17 mouse cellular contexts compared by ENCODE assay signal in the genomic region with DNA sequence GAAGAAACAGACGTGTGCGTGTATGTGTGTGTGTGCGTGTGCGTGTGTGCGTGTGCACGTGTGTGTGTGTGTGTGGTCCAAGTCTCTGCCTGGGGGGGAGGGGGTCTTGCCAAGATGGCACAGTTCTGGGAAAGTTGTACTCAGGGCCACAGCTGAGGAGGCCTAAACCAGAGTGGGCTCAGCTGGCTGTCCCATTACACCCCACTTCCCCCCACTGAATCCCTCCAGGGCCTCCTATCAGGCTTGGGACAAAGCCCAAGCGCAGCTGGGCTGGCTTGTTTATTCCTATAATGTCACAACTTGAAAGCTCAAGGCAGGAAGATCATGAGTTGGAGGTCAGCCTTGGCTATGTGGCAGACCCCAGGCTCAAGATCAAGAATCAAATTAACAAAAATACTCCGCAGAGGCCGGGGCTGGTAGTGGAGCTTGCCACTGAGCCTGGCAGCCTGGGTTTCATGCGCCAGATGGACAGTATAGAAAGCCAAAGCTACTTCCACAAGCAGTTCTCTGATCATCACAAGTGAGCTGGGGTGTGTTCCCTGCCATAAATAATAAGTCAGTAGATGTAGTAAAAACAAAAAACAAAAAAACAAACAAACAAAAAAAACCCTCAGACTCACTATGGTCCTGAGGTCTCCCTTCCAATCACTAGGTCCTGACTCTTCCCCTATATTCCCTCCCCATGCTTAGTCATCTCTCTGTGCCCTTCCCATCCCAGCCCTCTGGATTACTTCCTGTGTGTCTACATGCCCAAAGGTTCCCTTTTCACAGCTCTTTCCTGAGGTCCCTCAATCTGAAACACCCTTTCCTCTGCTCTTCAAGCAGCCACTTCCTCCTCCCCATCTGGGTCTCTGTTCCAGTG. TPM values are rescaled to one million over a fixed set of nuclear protein-coding genes. Genes with fewer than 3 reads are reported as not detected.
DNase-seq lines count a peak whose midpoint lies in the region; ATAC-seq and TF ChIP-seq lines count a peak whose summit lies in the region.
"Had no signal": no experiment of that assay in that cellular context is flagged by ENCODE, and none has a peak within 500 bp of the region (broad histone marks: within the 10 kb centered on the region; RNA-seq: fewer than 3 reads in every experiment).

No protein-coding gene starts in this region.

- H3K36me3 ChIP-seq in hindbrain, postnatal 0 days (ENCODE audit: insufficient read depth, low read length) = no peaks in the 10 kb centered on the region
- no peaks in the 10 kb centered on the region for H3K36me3 ChIP-seq in hindbrain, embryonic 10.5 days
- H3K36me3 ChIP-seq: limb, embryonic 13.5 days; lung, embryonic 15.5 days; midbrain, embryonic 15.5 days had no signal

- ATAC-seq in hindbrain, postnatal 0 days = peak; percentile 54; the same call in 1 of the 2 replicates
- ATAC-seq in megakaryocyte progenitor cell, adult 5-6 weeks (replicated peaks; ENCODE audit: poor library complexity) = no peak
- ATAC-seq: midbrain, embryonic 15.5 days had no signal

- H3K9ac ChIP-seq in hindbrain, postnatal 0 days (replicated peaks; ENCODE audit: low read length) = no peak overlapping the region
- H3K9ac ChIP-seq: hindbrain, embryonic 14.5 days; limb, embryonic 13.5 days; lung, embryonic 15.5 days; midbrain, embryonic 15.5 days had no signal

- H3K4me3 ChIP-seq in hindbrain, postnatal 0 days (ENCODE audit: low read length) = no peak overlapping the region
- H3K4me3 ChIP-seq in hindbrain, embryonic 10.5 days = no peak overlapping the region
- H3K4me3 ChIP-seq: limb, embryonic 13.5 days; lung, embryonic 15.5 days; midbrain, embryonic 15.5 days had no signal

- no peaks in the 10 kb centered on the region for H3K27me3 ChIP-seq in hindbrain, postnatal 0 days (ENCODE audit: insufficient read depth, low read length)
- 0 out of 2 replicates have a peak, but pooled peaks cover 2% of the 10 kb centered on the region for H3K27me3 ChIP-seq in hindbrain, embryonic 10.5 days (ENCODE audit: insufficient read depth, poor library complexity, severe bottlenecking)
- H3K27me3 ChIP-seq: limb, embryonic 13.5 days; lung, embryonic 15.5 days; midbrain, embryonic 15.5 days had no signal

- no peak for TF ChIP-seq CTCF in hindbrain, postnatal 0 days (IDR thresholded peaks at IDR 0.05; ENCODE audit: low read depth)

- H3K9me3 ChIP-seq in hindbrain, postnatal 0 days (ENCODE audit: low read length) = no peaks in the 10 kb centered on the region
- H3K9me3 ChIP-seq in hindbrain, embryonic 10.5 days = no peaks in the 10 kb centered on the region
- H3K9me3 ChIP-seq: limb, embryonic 13.5 days; lung, embryonic 15.5 days; midbrain, embryonic 15.5 days had no signal

- 78% methylated on average over 10 of the region's 10 CpGs for WGBS in hindbrain, postnatal 0 days
- 94% methylated on average over 10 of the region's 10 CpGs for WGBS in hindbrain, embryonic 10.5 days

- peak; percentile 77 to 81 for DNase-seq in cerebellum, postnatal 10 days
- DNase-seq in cerebellum, adult 9-10 months = no peak
- DNase-seq in hindbrain, postnatal 0 days (ENCODE audit: low spot score) = peak; percentile 58
- DNase-seq in hindbrain, embryonic 10.5 days (ENCODE audit: low spot score) = no peak
- peak; percentile 14 for DNase-seq in ovary, adult 18-20 months (ENCODE audit: low spot score)
- no peak for DNase-seq in ovary, postnatal 10 days (ENCODE audit: low spot score)
- no peak for DNase-seq in yolk sac, embryonic 10.5 days (ENCODE audit: low spot score)
- DNase-seq: adrenal gland, adult 8-10 months; B cell, adult 2 months; kidney, adult 9 months; spleen, adult 18-20 months; thymus, postnatal 36 days had no signal

- H3K4me1 ChIP-seq in hindbrain, postnatal 0 days (ENCODE audit: insufficient read depth, low read length) = no peaks in the 10 kb centered on the region
- H3K4me1 ChIP-seq in hindbrain, embryonic 10.5 days (replicated peaks) = no peaks in the 10 kb centered on the region; the same call in 1 of the 2 replicates
- H3K4me1 ChIP-seq: limb, embryonic 13.5 days; midbrain, embryonic 15.5 days had no signal

- H3K4me2 ChIP-seq in hindbrain, postnatal 0 days (ENCODE audit: low read depth, low read length) = no peak overlapping the region
- H3K4me2 ChIP-seq: hindbrain, embryonic 14.5 days; limb, embryonic 13.5 days; lung, embryonic 15.5 days; midbrain, embryonic 15.5 days had no signal

- H3K27ac ChIP-seq in hindbrain, postnatal 0 days = peak overlapping the region; percentile 48; the same call in 1 of the 2 replicates
- H3K27ac ChIP-seq in hindbrain, embryonic 10.5 days = no peak overlapping the region
- H3K27ac ChIP-seq: hindbrain, embryonic 14.5 days; limb, embryonic 13.5 days; lung, embryonic 15.5 days; midbrain, embryonic 15.5 days had no signal

RNA-seq across cellular contexts. Expression of a gene that starts 18.7 kb away (rescaled TPM):
- 54.6 and 59.7 TPM in 2 replicates for total RNA-seq in hindbrain, postnatal 0 days (2014; rRNA removed)
- 27.9 and 28.0 TPM in 2 replicates for polyA plus RNA-seq in hindbrain, postnatal 0 days (2015; fragmentation: Nextera tagmentation; extraction: Ambion mirVana)
- 31.5 and 36.9 TPM in 2 replicates for polyA plus RNA-seq in hindbrain, embryonic 10.5 days (2016; fragmentation: Nextera tagmentation; extraction: Ambion mirVana)
- 13.7 and 20.7 TPM in 2 replicates for total RNA-seq in megakaryocyte progenitor cell, adult 5-6 weeks (2015)
- total RNA-seq in megakaryocyte progenitor cell, adult 5-6 weeks (2017) = 12.4 and 12.7 TPM in 2 replicates

Comparison
In these comparisons a context has a peak if more than half of its experiments do, and no peak if none do; other contexts are left out.
1. DNase-seq: peak in cerebellum, postnatal 10 days (2 of 2), hindbrain, postnatal 0 days (single experiment) and ovary, adult 18-20 months (single experiment); none in cerebellum, adult 9-10 months (single experiment), hindbrain, embryonic 10.5 days (single experiment), ovary, postnatal 10 days (single experiment) and yolk sac, embryonic 10.5 days (single experiment).